Mouse (Mus musculus) thymus, adult 2 months (tissue): ENCODE measurements around the gene Il1rapl2. TPM values are rescaled to one million over a fixed set of nuclear protein-coding genes. Genes with fewer than 3 reads are reported as not detected.

Experiments
- DNase-seq: peaks from one replicate; pipeline ENCODE4 v3.0.0; 2021
- H3K27ac ChIP-seq: fragments of 200-500 bp; 2 replicates; pipeline ENCODE4 v1.5.1; 2012; ENCODE audit warnings: low read length, control low read depth; ENCODE audit not compliant: control insufficient read depth, insufficient read depth
- H3K27me3 ChIP-seq: fragments of 200-500 bp; 2 replicates; pipeline ENCODE4 v1.6.1; 2012; ENCODE audit warnings: mild to moderate bottlenecking, low read length, moderate library complexity, mixed read lengths; ENCODE audit not compliant: control insufficient read depth, insufficient read depth
- H3K36me3 ChIP-seq: fragments of 200-500 bp; 2 replicates; pipeline ENCODE4 v1.6.1; 2012; ENCODE audit warnings: mild to moderate bottlenecking, low read length, moderate library complexity; ENCODE audit not compliant: control insufficient read depth, insufficient read depth
- H3K4me1 ChIP-seq: fragments of 200-500 bp; replicated peaks from 2 replicates; pipeline ENCODE4 v1.6.1; 2012; ENCODE audit warnings: low read length; ENCODE audit not compliant: control insufficient read depth, insufficient read depth
- H3K4me3 ChIP-seq: fragments of 200-500 bp; 2 replicates; pipeline ENCODE4 v1.5.1; 2012; ENCODE audit warnings: mild to moderate bottlenecking, low read length, control low read depth, moderate library complexity; ENCODE audit not compliant: control insufficient read depth, insufficient read depth
- CTCF ChIP-seq: fragments of 200-500 bp; IDR thresholded peaks from 2 replicates; pipeline ENCODE4 v1.5.1; 2012; ENCODE audit warnings: mild to moderate bottlenecking, control low read depth, low read length, moderate library complexity, borderline replicate concordance; ENCODE audit not compliant: control insufficient read depth, poor library complexity, insufficient read depth; ENCODE audit errors: extremely low read depth
- POLR2A ChIP-seq: fragments of 200-500 bp; IDR thresholded peaks from 2 replicates; pipeline ENCODE4 v1.6.1; 2012; ENCODE audit warnings: mild to moderate bottlenecking, low read length, control low read depth, moderate library complexity; ENCODE audit not compliant: control insufficient read depth, poor library complexity, insufficient read depth; ENCODE audit errors: extremely low read depth
- WGBS: fragments of 180-500 bp; shearing (Covaris S2); methylation state at CpG from one replicate; pipeline ENCODE4 v1.1.7; 2018; 5-methylcytosine and 5-hydroxymethylcytosine counted together
- polyA plus RNA-seq: library from polyadenylated mRNA; depleted of rRNA; stranded (reverse); fragments of >200 nt; gene quantifications from 2 replicates; pipeline ENCODE4 v1.2.3, GENCODE M21; 2012

The Il1rapl2 gene
- polyA plus RNA-seq, 1 experiment, result not detected

DNA sequence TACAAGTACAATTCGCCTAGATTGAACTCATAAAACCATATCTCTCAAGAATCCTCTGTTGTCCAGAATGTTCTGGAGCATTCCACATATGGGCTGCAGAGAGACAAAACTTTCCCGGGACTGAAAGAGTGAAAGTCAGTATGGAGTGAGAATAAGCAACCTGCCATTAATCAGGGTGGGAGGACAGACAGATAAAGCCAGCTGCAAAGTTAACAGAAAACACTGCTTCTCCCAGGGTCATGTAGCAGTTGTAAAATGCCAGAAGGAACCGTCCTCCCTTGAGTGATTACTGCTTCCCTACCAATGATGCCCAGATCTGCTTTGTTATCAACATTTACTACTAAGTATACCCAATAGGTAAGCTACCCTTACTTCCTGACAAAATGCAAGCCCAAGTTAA, 1230.5 kb downstream of the Il1rapl2 start:
- no peak for DNase-seq
- Histone ChIP-seq H3K4me3 (no peak overlapping the region), H3K36me3 (no peaks in the 10 kb centered on the region), H3K27ac (no peak overlapping the region), H3K27me3 (no peaks in the 10 kb centered on the region), H3K4me1 (no peaks in the 10 kb centered on the region)
- WGBS, result 52% methylated on average over 3 of the region's 3 CpGs
- TF ChIP-seq CTCF, result no peak
- no peak for TF ChIP-seq POLR2A

DNA sequence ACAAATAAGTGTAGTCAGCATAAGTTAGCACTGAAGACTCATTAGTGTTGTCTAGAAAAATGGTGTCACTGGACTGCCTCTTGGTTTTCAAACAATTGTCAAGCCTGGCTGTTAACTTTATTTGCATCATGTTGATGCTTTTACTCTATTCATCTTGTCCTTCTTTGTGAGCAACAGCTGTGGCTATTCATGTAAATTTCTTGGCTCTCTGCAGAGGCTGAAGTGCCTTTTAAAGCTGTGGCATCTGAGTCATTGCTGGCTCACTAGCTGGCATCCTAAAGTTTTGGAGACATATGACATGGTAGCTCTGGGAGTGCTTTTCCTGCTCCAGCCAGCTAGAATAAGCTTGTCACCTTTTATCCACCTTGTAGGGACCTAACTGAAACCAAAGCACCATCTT, 1261.5 kb downstream of the Il1rapl2 start:
- no peaks in the 10 kb centered on the region for H3K4me1 ChIP-seq
- no peaks in the 10 kb centered on the region for H3K36me3 ChIP-seq
- H3K4me3 ChIP-seq, result no peak overlapping the region
- no peak overlapping the region for H3K27ac ChIP-seq
- H3K27me3 ChIP-seq, result no peaks in the 10 kb centered on the region
- no peak for DNase-seq
- TF ChIP-seq CTCF (no peak), POLR2A (no peak)

DNA sequence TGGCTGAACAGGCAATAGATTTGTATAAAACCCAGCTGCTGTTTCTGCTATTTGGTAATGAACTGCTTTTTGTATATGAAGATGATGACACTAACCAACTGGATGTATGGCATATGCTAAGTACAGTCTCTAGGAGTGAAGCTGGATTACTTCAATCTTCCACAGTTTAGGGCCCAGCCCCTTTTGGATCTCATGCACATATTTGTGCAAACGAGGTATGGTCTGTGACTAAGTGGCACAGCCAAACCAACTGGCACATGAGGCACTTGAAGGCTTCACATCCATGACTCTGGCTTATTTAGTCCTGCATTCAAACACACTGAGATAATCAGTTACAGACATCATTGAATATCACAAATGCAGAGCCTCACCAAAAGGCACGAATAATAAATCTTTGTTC, 1263.5 kb downstream of the Il1rapl2 start:
- Histone ChIP-seq H3K27ac (no peak overlapping the region), H3K27me3 (no peaks in the 10 kb centered on the region), H3K4me1 (no peaks in the 10 kb centered on the region), H3K4me3 (no peak overlapping the region), H3K36me3 (no peaks in the 10 kb centered on the region)
- no peak for DNase-seq
- 69% methylated on average over 2 of the region's 2 CpGs for WGBS
- no peak for TF ChIP-seq CTCF
- no peak for TF ChIP-seq POLR2A

DNA sequence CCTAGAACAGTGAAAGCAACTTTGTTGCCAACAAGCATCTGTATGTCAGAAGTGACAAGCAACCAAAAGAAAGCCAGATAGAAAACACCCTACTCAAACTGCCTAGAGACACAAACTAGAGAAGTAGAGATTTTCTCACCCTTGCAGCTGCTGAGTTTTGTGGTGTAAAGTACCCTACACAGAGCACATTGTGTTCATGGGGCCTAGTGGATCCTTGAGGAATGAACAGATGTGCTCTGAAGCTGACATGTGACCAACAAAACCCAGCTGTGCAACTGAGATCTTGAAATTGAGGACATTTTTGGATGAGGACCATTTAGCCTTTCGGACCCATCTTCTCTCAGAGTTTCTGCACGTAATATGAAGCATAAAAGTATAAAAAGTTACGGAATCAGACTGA, 1268.0 kb downstream of the Il1rapl2 start:
- WGBS, result 91% methylated on average over 3 of the region's 3 CpGs
- no peak for DNase-seq
- Histone ChIP-seq H3K4me1 (no peaks in the 10 kb centered on the region), H3K4me3 (no peak overlapping the region), H3K27ac (no peak overlapping the region), H3K27me3 (no peaks in the 10 kb centered on the region), H3K36me3 (no peaks in the 10 kb centered on the region)
- TF ChIP-seq POLR2A, result no peak
- TF ChIP-seq CTCF, result no peak
